Mouse (Mus musculus) thymus, adult 2 months (tissue): Measurements from ENCODE around the gene Acsbg1.

ENCODE experiments used
- CTCF ChIP-seq: fragments of 200-500 bp; IDR thresholded peaks from 2 replicates; pipeline ENCODE4 v1.5.1; 2012; ENCODE audit warnings: mild to moderate bottlenecking, control low read depth, low read length, moderate library complexity, borderline replicate concordance; ENCODE audit not compliant: control insufficient read depth, poor library complexity, insufficient read depth; ENCODE audit errors: extremely low read depth
- POLR2A ChIP-seq: fragments of 200-500 bp; IDR thresholded peaks from 2 replicates; pipeline ENCODE4 v1.6.1; 2012; ENCODE audit warnings: mild to moderate bottlenecking, low read length, control low read depth, moderate library complexity; ENCODE audit not compliant: control insufficient read depth, poor library complexity, insufficient read depth; ENCODE audit errors: extremely low read depth

DNA sequence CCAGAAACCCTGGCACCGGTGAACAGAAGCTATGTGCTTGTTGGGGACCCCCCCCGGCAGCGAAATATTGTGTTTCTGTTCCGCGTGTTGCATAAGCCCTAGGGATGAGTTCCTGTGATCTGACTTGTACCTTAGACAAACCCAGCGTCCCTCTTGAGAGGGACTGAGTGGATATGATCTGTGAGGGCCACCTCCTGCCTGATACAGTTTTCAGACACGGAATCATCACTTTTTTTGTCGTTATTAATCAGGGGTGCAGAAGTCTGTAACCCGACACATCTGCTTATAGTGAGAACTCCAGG lies 38.5 kb upstream of the Acsbg1 start:
- TF ChIP-seq CTCF (no peak), POLR2A (no peak)
